Mouse (Mus musculus) limb, embryonic 14.5 days (tissue): ENCODE measurements around the gene Zfp1. TPM values are rescaled to one million over a fixed set of nuclear protein-coding genes. Genes with fewer than 3 reads are reported as not detected.
A peak's percentile ranks its signal among the peaks of the same experiment; 100 is the strongest.

Experiments used
- ATAC-seq: fragments of 200-750 bp; cut with Nextera tagmentation; 2 replicates; pipeline ENCODE4 v1.8.0; 2017; ENCODE audit warnings: low read depth, moderate number of reproducible peaks, moderate TSS enrichment; ENCODE audit not compliant: low FRiP score
- DNase-seq: peaks from one replicate; pipeline ENCODE4 v3.0.0-alpha.2; 2015; ENCODE audit warnings: low spot score
- H3K27ac ChIP-seq: fragments of 300-500 bp; sonication (generic); replicated peaks from 2 replicates; pipeline ENCODE4 v1.5.1; 2014; ENCODE audit warnings: low read depth, mild to moderate bottlenecking, low read length, moderate library complexity, mixed read lengths
- H3K27me3 ChIP-seq: fragments of 300-500 bp; sonication (generic); 2 replicates; pipeline ENCODE4 v1.6.1; 2014; ENCODE audit warnings: low read length, mixed read lengths; ENCODE audit not compliant: control insufficient read depth, insufficient read depth
- H3K36me3 ChIP-seq: fragments of 300-500 bp; sonication (generic); 2 replicates; pipeline ENCODE4 v1.6.1; 2014; ENCODE audit warnings: mild to moderate bottlenecking, low read length, moderate library complexity, mixed read lengths; ENCODE audit not compliant: control insufficient read depth, insufficient read depth
- H3K4me1 ChIP-seq: fragments of 300-500 bp; sonication (generic); 2 replicates; pipeline ENCODE4 v1.6.1; 2014; ENCODE audit warnings: antibody characterized with exemption, low read length, mixed read lengths; ENCODE audit not compliant: control insufficient read depth, insufficient read depth
- H3K4me2 ChIP-seq: fragments of 300-500 bp; sonication (generic); replicated peaks from 2 replicates; pipeline ENCODE4 v1.6.1; 2014; ENCODE audit warnings: low read depth, mild to moderate bottlenecking, low read length, moderate library complexity; ENCODE audit not compliant: severe bottlenecking
- H3K4me3 ChIP-seq: fragments of 300-500 bp; sonication (generic); replicated peaks from 2 replicates; pipeline ENCODE4 v1.5.1; 2014; ENCODE audit warnings: low read length
- H3K9ac ChIP-seq: fragments of 300-500 bp; sonication (generic); 2 replicates; pipeline ENCODE4 v1.6.1; 2014; ENCODE audit warnings: mild to moderate bottlenecking, low read depth, low read length, moderate library complexity; ENCODE audit not compliant: severe bottlenecking
- H3K9me3 ChIP-seq: fragments of 300-500 bp; sonication (generic); 2 replicates; pipeline ENCODE4 v1.6.1; 2016; ENCODE audit warnings: low read length; ENCODE audit not compliant: control insufficient read depth
- POLR2A ChIP-seq: fragments of 200-500 bp; IDR thresholded peaks from 2 replicates; pipeline ENCODE4 v1.8.0; 2012; ENCODE audit warnings: inconsistent platforms, mild to moderate bottlenecking, moderate library complexity, borderline replicate concordance; ENCODE audit not compliant: insufficient read depth, insufficient read length; ENCODE audit errors: extremely low read depth
- WGBS: fragments of 180-500 bp; shearing (Covaris S2); extraction: QIAGEN DNeasy Blood & Tissue Kit; methylation state at CpG from one replicate; pipeline ENCODE4 v1.1.7; 2014; 5-methylcytosine and 5-hydroxymethylcytosine counted together
- polyA plus RNA-seq, 2 experiments: library from polyadenylated mRNA; depleted of rRNA in 1 of 2; stranded (reverse) in 1 of 2; unstranded in 1 of 2; fragments of >200 nt; fragmentation: Nextera tagmentation in 1 of 2; extraction: Ambion mirVana in 1 of 2; gene quantifications; 2 replicates each; pipeline versions ENCODE4 v1.2.1 to v1.2.3; 2012 to 2014

Gene Zfp1
- polyA plus RNA-seq, 2 experiments: 20.7 to 20.8 TPM

GRCm38 (mm10) chr8:111606961-111607360 lies 36.2 kb upstream of the Zfp1 start:
- no peak for DNase-seq
- Histone ChIP-seq H3K9me3 (no peaks in the 10 kb centered on the region), H3K36me3 (no peaks in the 10 kb centered on the region; the same call in 1 of the 2 replicates), H3K4me3 (no peak overlapping the region), H3K4me1 (no peaks in the 10 kb centered on the region), H3K9ac (no peak overlapping the region), H3K27me3 (no peaks in the 10 kb centered on the region), H3K4me2 (no peak overlapping the region), H3K27ac (no peak overlapping the region)
- 87% methylated on average over 9 of the region's 9 CpGs for WGBS
- TF ChIP-seq POLR2A: no peak
- ATAC-seq: no peak

DNA sequence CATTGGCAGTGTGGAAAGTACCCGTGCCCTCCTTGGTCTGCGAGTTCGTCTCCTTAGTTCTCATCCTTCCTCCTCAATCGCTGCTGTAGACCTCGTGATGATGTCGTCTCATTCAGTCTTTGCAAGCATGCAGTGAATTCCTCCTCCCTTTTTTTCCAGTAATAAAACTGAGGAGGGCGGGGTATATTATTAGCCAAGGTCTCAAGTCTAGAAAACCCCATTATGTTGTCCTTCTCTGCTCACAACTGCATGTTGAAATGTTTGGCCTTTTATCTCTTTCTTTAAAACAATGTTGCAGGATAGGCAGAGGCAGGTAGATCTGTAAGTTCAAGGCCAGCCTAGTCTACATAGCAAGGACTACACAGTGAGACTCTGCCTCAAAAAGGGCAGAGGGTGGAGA lies 35.8 kb upstream of the Zfp1 start:
- H3K9me3 ChIP-seq: no peaks in the 10 kb centered on the region
- H3K36me3 ChIP-seq: peaks cover 4% of the 10 kb centered on the region
- H3K27me3 ChIP-seq: no peaks in the 10 kb centered on the region
- no peak overlapping the region for H3K27ac ChIP-seq
- no peak overlapping the region for H3K4me3 ChIP-seq
- no peak for TF ChIP-seq POLR2A
- no peak overlapping the region for H3K9ac ChIP-seq
- DNase-seq (no peak), ATAC-seq (no peak)
- no peaks in the 10 kb centered on the region for H3K4me1 ChIP-seq
- no peak overlapping the region for H3K4me2 ChIP-seq
- 83% methylated on average over 7 of the region's 7 CpGs for WGBS

GRCm38 (mm10) chr8:111613181-111613580 lies 30.0 kb upstream of the Zfp1 start:
- WGBS: 85% methylated on average over 5 of the region's 5 CpGs
- Histone ChIP-seq H3K4me3 (no peak overlapping the region), H3K4me1 (peaks cover 4% of the 10 kb centered on the region; the same call in 1 of the 2 replicates), H3K36me3 (peaks cover 5% of the 10 kb centered on the region), H3K27ac (no peak overlapping the region), H3K9ac (no peak overlapping the region), H3K4me2 (no peak overlapping the region), H3K27me3 (no peaks in the 10 kb centered on the region), H3K9me3 (no peaks in the 10 kb centered on the region)
- no peak for TF ChIP-seq POLR2A
- no peak for DNase-seq
- no peak for ATAC-seq

DNA sequence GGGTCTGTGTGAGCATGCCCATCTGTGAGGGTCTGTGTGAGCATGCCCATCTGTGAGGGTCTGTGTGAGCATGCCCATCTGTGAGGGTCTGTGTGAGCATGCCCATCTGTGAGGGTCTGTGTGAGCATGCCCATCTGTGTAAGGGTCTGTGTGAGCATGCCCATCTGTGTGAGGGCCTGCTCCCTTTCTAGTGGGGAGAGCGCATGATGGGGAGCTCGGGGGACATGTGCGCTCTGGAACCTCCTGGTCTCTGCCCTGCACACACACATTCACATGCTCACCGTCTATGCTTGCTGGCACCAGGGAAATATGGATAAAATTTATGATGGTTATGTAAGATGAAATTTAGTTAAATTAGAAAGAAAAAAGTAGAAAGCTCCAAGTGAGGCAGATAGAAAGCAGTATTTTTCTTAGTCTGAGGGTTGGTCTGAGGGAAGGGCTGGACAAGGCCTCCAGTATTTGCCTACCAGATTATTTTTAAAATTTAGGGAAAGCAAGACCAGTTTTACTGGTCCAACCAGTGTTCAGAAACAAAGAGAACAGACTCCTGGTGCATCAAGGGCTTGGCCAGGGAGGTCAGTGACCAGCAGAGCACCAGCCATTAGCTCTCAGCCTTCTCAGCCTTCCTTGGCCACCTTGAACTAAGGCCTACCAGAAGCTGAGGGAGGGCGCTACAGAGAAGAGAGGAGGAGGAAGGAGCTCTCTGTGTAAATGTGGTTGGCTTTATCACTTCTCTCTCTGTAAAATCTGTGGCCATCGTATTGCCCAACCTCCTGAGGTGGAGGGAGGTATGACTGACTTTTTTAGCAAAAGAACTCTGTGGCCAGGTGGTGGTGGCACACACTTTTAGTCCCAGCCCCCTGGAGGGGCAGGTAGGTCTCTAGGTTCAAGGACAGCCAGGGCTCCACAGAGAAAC lies 28.2 kb upstream of the Zfp1 start:
- H3K4me1 ChIP-seq: peaks cover 6% of the 10 kb centered on the region; the same call in 1 of the 2 replicates
- H3K36me3 ChIP-seq: peaks cover 12% of the 10 kb centered on the region
- no peak for DNase-seq
- TF ChIP-seq POLR2A: no peak
- no peaks in the 10 kb centered on the region for H3K9me3 ChIP-seq
- ATAC-seq: no peak
- no peaks in the 10 kb centered on the region for H3K27me3 ChIP-seq
- H3K27ac ChIP-seq: no peak overlapping the region
- no peak overlapping the region for H3K4me2 ChIP-seq
- 88% methylated on average over 6 of the region's 6 CpGs for WGBS
- H3K9ac ChIP-seq: no peak overlapping the region
- no peak overlapping the region for H3K4me3 ChIP-seq

DNA sequence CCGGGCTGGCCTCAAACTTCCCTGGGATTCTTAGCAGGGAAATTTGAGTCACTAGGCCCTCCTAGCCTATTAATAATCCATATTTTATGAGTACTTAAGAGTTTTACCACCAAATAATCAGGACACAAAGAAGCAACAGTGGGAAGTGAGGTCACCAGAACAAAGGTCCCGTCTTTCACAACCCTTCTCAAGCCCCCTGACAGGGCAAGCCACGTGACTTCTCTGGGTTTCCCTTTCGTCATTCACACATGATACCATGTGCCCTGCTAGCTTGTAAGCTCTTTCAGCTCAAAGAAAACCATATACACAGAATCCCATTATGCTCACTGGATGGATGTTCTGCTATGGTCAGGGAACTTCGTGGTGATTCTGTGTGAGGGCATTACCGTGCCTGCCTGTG lies 25.4 kb upstream of the Zfp1 start:
- Histone ChIP-seq H3K36me3 (peaks cover 24% of the 10 kb centered on the region), H3K4me3 (no peak overlapping the region), H3K4me2 (no peak overlapping the region), H3K9ac (no peak overlapping the region), H3K27me3 (no peaks in the 10 kb centered on the region), H3K27ac (0 out of 2 replicates have a peak overlapping the region, but pooled peaks have one; percentile 19), H3K9me3 (no peaks in the 10 kb centered on the region), H3K4me1 (peaks cover 6% of the 10 kb centered on the region; the same call in 1 of the 2 replicates)
- WGBS: 67% methylated on average over 6 of the region's 6 CpGs
- ATAC-seq: no peak
- no peak for DNase-seq
- no peak for TF ChIP-seq POLR2A
